Mouse (Mus musculus): ENCODE results near the gene Pdgfra. TPM values are rescaled to one million over a fixed set of nuclear protein-coding genes. Genes with fewer than 3 reads are reported as not detected.

The Pdgfra gene
- polyA plus RNA-seq, 1 experiment from 2014 or later: 17.1 TPM

DNA sequence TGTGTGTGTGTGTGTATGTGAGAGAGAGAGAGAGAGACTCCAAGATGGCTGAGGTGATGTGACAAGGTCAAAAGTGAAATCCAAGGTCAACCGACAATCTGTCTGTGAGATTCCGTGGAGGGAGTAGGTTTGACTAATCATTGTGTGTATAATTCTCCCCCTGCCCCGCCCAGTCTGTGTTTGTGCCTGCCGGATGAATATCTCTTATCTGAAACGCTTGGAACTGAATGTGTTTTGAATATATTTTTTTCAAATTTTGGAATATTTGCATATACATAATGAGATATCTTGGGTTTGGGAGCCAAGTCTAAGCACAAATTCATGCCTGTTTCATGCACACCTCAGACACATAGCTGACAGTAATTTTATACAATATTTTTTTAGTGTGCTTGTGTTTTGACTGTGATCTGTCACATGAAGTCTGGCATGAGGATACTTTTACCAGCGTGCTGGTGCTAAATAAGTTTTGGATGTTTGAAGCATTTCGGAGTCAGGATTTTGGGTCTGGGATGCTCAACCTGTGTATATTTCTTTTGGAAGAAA, 32.7 kb downstream of the Pdgfra start:
- Histone ChIP-seq H3K27ac (replicated peaks) (no peak overlapping the region), H3K4me2 (no peak overlapping the region), H3K4me1 (replicated peaks) (0 out of 2 replicates have a peak, but pooled peaks cover 6% of the 10 kb centered on the region), H3K9me3 (no peaks in the 10 kb centered on the region), H3K36me3 (no peaks in the 10 kb centered on the region), H3K4me3 (no peak overlapping the region), H3K27me3 (no peaks in the 10 kb centered on the region), H3K9ac (no peak overlapping the region)
- ATAC-seq (ENCODE audit: low FRiP score, low read depth): no peak
- 82% methylated on average over 7 of the region's 7 CpGs for WGBS

- no peak overlapping the region for H3K9ac ChIP-seq
- H3K27ac ChIP-seq (replicated peaks): no peak overlapping the region
- no peaks in the 10 kb centered on the region for H3K27me3 ChIP-seq
- no peak for ATAC-seq (ENCODE audit: low FRiP score, low read depth)
- WGBS: 85% methylated on average over 7 of the region's 7 CpGs
- no peak overlapping the region for H3K4me3 ChIP-seq
- no peak overlapping the region for H3K4me2 ChIP-seq
- no peaks in the 10 kb centered on the region for H3K9me3 ChIP-seq
- H3K4me1 ChIP-seq (replicated peaks): 0 out of 2 replicates have a peak, but pooled peaks cover 3% of the 10 kb centered on the region
- no peaks in the 10 kb centered on the region for H3K36me3 ChIP-seq
These were observed 33.5 kb downstream of the Pdgfra start for GRCm38 (mm10) chr5:75185584-75185983.

DNA sequence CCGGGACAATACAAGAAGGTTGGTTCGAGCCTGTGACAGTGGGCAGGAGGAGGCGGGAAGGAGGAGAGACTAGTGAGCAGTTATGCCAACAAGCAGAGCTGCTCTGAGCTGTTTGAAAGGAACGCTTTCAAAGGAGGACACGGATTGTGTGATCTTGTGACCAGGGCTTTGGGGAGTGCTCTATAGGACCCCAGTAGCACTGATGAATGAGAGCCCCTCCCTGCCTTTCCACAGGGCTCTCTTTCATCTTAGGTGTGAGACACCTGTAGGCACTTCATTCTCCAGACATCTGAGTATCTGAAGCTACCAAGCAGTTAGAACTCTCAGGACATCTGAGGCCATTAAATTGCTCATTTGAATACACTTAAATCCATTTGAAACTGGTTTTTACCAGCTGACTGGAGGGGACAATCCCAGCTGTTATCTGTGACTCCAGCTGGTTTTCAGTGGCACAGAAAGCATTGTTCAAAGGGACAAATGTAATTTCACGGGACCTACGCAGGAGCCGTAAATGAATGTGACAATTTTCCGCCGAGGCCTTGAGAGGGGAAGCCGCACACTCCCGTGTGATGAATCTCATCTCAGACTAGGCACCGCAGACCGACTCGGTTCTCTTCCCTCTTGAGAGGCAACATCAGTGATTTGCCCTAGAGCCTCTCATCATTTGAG, 37.4 kb downstream of the Pdgfra start:
- H3K36me3 ChIP-seq: no peaks in the 10 kb centered on the region
- no peak overlapping the region for H3K4me3 ChIP-seq
- no peak overlapping the region for H3K4me2 ChIP-seq
- ATAC-seq (ENCODE audit: low FRiP score, low read depth): no peak
- no peaks in the 10 kb centered on the region for H3K27me3 ChIP-seq
- no peaks in the 10 kb centered on the region for H3K4me1 ChIP-seq (replicated peaks)
- H3K9me3 ChIP-seq: no peaks in the 10 kb centered on the region
- H3K9ac ChIP-seq: no peak overlapping the region
- WGBS: 42% methylated on average over 15 of the region's 15 CpGs
- H3K27ac ChIP-seq (replicated peaks): no peak overlapping the region

DNA sequence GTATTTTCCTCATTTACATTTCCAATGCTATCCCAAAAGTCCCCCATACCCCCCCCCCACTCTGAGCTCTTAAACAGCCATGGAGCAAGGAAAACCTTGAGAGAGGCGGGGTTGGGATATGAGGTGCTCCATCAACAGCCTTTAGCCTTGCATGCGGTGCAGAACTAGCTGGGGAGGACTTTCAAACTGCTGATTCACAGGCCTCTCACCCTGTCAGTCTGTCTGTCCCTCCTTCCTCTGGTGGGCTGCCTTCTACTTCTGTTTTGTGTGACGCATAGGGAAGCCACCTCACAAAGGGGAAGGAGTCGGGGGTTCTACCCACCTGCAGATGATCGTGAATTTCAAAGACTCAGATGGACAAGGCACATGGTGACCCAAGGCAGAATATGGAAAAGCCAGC, 41.0 kb downstream of the Pdgfra start:
- no peak for ATAC-seq (ENCODE audit: low FRiP score, low read depth)
- H3K9me3 ChIP-seq: no peaks in the 10 kb centered on the region
- no peaks in the 10 kb centered on the region for H3K4me1 ChIP-seq (replicated peaks)
- 94% methylated on average over 5 of the region's 5 CpGs for WGBS
- no peak overlapping the region for H3K4me3 ChIP-seq
- H3K4me2 ChIP-seq: no peak overlapping the region
- no peaks in the 10 kb centered on the region for H3K27me3 ChIP-seq
- H3K36me3 ChIP-seq: no peaks in the 10 kb centered on the region
- no peak overlapping the region for H3K27ac ChIP-seq (replicated peaks)
- no peak overlapping the region for H3K9ac ChIP-seq

GRCm38 (mm10) chr5:75198413-75198812, 46.3 kb downstream of the Pdgfra start:
- 48% methylated on average over 8 of the region's 8 CpGs for WGBS
- no peak overlapping the region for H3K27ac ChIP-seq (replicated peaks)
- H3K4me2 ChIP-seq: no peak overlapping the region
- H3K4me3 ChIP-seq: no peak overlapping the region
- H3K9ac ChIP-seq: no peak overlapping the region
- H3K9me3 ChIP-seq: no peaks in the 10 kb centered on the region
- ATAC-seq (ENCODE audit: low FRiP score, low read depth): peak; percentile 69; the same call in 1 of the 2 replicates
- peaks cover 11% of the 10 kb centered on the region for H3K4me1 ChIP-seq (replicated peaks)
- H3K27me3 ChIP-seq: no peaks in the 10 kb centered on the region
- no peaks in the 10 kb centered on the region for H3K36me3 ChIP-seq

DNA sequence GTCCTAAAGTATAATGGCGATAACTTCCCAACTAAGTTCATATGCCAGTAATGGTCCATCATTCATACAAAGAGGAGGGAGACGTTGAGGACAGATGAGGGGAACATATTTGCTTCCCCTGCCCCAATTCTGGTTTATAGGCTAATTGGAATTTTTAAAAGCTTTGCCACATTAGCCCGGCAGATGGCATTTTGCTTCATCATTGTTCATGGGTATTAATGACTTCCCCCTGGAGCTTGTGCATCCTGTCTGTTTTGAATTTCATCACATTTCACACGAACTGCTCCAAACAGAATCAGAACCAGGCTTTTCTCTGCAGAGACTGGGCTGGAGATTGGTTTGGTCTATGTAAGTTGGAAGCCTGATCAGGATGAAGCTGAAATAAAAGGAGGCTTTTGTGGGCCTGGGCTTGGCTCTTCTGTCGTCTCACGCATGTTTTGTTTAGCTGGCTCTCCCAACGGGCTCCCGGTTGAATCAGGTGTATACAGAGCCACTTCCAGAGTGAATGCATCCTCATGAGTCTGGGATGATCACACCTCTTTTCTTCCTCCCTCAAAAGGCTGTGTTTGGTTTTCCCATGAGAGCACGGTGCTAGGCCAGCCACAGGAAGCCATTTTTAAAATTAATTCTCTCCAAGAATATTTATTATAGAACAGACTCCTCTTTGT, 47.7 kb downstream of the Pdgfra start:
- Histone ChIP-seq H3K4me1 (replicated peaks) (peaks cover 11% of the 10 kb centered on the region), H3K27ac (replicated peaks) (no peak overlapping the region), H3K4me3 (no peak overlapping the region), H3K4me2 (no peak overlapping the region), H3K9ac (no peak overlapping the region), H3K9me3 (no peaks in the 10 kb centered on the region), H3K27me3 (no peaks in the 10 kb centered on the region), H3K36me3 (no peaks in the 10 kb centered on the region)
- no peak for ATAC-seq (ENCODE audit: low FRiP score, low read depth)
- 55% methylated on average over 9 of the region's 9 CpGs for WGBS

DNA sequence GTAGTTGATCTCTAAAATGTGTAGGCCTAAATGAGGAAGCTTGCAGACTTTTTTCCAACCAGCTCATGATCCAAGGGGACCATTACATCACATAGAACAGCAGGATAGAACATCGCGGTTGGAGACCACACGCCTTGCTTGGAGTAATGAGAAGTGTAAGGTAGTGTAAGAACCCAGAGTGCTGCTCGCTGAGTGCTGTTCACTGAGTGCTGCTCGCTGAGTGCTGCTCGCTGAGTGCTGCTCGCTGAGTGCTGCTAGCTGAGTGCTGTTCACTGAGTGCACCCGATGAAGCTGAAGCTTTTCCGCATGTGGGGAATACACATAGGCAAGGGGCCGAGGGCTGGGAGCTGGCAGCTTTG, 48.3 kb downstream of the Pdgfra start:
- Histone ChIP-seq H3K9me3 (no peaks in the 10 kb centered on the region), H3K4me2 (no peak overlapping the region), H3K4me1 (replicated peaks) (peaks cover 11% of the 10 kb centered on the region), H3K27ac (replicated peaks) (no peak overlapping the region), H3K4me3 (no peak overlapping the region), H3K9ac (no peak overlapping the region), H3K27me3 (no peaks in the 10 kb centered on the region), H3K36me3 (no peaks in the 10 kb centered on the region)
- ATAC-seq (ENCODE audit: low FRiP score, low read depth): no peak
- 91% methylated on average over 10 of the region's 10 CpGs for WGBS

GRCm38 (mm10) chr5:75207905-75208304, 55.8 kb downstream of the Pdgfra start:
- WGBS: 91% methylated on average over 3 of the region's 3 CpGs
- Histone ChIP-seq H3K4me1 (replicated peaks) (peaks cover 2% of the 10 kb centered on the region), H3K9ac (no peak overlapping the region), H3K36me3 (no peaks in the 10 kb centered on the region), H3K4me2 (no peak overlapping the region), H3K27ac (replicated peaks) (no peak overlapping the region), H3K27me3 (no peaks in the 10 kb centered on the region), H3K4me3 (no peak overlapping the region), H3K9me3 (no peaks in the 10 kb centered on the region)
- ATAC-seq (ENCODE audit: low FRiP score, low read depth): no peak

- no peak overlapping the region for H3K4me3 ChIP-seq
- no peaks in the 10 kb centered on the region for H3K36me3 ChIP-seq
- no peak overlapping the region for H3K4me2 ChIP-seq
- H3K9me3 ChIP-seq: no peaks in the 10 kb centered on the region
- H3K9ac ChIP-seq: no peak overlapping the region
- no peak overlapping the region for H3K27ac ChIP-seq (replicated peaks)
- no peak for ATAC-seq (ENCODE audit: low FRiP score, low read depth)
- peaks cover 8% of the 10 kb centered on the region for H3K4me1 ChIP-seq (replicated peaks)
- no peaks in the 10 kb centered on the region for H3K27me3 ChIP-seq
- 3% methylated on average over 1 of the region's 1 CpGs for WGBS
These were observed 57.9 kb downstream of the Pdgfra start for GRCm38 (mm10) chr5:75209966-75210365.

- Histone ChIP-seq H3K4me2 (no peak overlapping the region), H3K4me1 (replicated peaks) (peaks cover 8% of the 10 kb centered on the region), H3K9me3 (no peaks in the 10 kb centered on the region), H3K4me3 (no peak overlapping the region), H3K27ac (replicated peaks) (no peak overlapping the region), H3K36me3 (no peaks in the 10 kb centered on the region), H3K9ac (no peak overlapping the region), H3K27me3 (no peaks in the 10 kb centered on the region)
- WGBS: 50% methylated on average over 6 of the region's 6 CpGs
- ATAC-seq (ENCODE audit: low FRiP score, low read depth): peak; percentile 71
These were observed 62.4 kb downstream of the Pdgfra start for GRCm38 (mm10) chr5:75214520-75214919.

GRCm38 (mm10) chr5:75214929-75215328, 62.8 kb downstream of the Pdgfra start:
- no peak overlapping the region for H3K27ac ChIP-seq (replicated peaks)
- no peaks in the 10 kb centered on the region for H3K27me3 ChIP-seq
- H3K36me3 ChIP-seq: no peaks in the 10 kb centered on the region
- H3K4me2 ChIP-seq: no peak overlapping the region
- H3K4me1 ChIP-seq (replicated peaks): peaks cover 8% of the 10 kb centered on the region
- no peak overlapping the region for H3K4me3 ChIP-seq
- no peak overlapping the region for H3K9ac ChIP-seq
- WGBS: 82% methylated on average over 7 of the region's 7 CpGs
- no peaks in the 10 kb centered on the region for H3K9me3 ChIP-seq
- no peak for ATAC-seq (ENCODE audit: low FRiP score, low read depth)

GRCm38 (mm10) chr5:75215678-75216256, 63.7 kb downstream of the Pdgfra start:
- H3K9ac ChIP-seq: no peak overlapping the region
- no peaks in the 10 kb centered on the region for H3K9me3 ChIP-seq
- no peak overlapping the region for H3K27ac ChIP-seq (replicated peaks)
- H3K27me3 ChIP-seq: no peaks in the 10 kb centered on the region
- ATAC-seq (ENCODE audit: low FRiP score, low read depth): no peak
- 67% methylated on average over 7 of the region's 7 CpGs for WGBS
- H3K4me2 ChIP-seq: no peak overlapping the region
- peaks cover 8% of the 10 kb centered on the region for H3K4me1 ChIP-seq (replicated peaks)
- no peak overlapping the region for H3K4me3 ChIP-seq
- no peaks in the 10 kb centered on the region for H3K36me3 ChIP-seq
